Mouse (Mus musculus) embryonic stem cell, embryonic (primary cell): ENCODE data around the gene Slc39a11.

Source experiments
- CTCF ChIA-PET, 4 experiments: fragments of 300-600 bp in 2 of 4; fragments of 350-600 bp in 2 of 4; sonication (Branson Sonifier 250); formaldehyde crosslinking; loops; one replicate each; lab custom pipeline; 2022; ENCODE audit warnings: inconsistent platforms in 2 of 4; lab: Charles Lee
- POLR2A ChIA-PET, 4 experiments: fragments of 300-600 bp in 2 of 4; fragments of 350-600 bp in 2 of 4; sonication (Branson Sonifier 250); formaldehyde crosslinking; loops; one replicate each; lab custom pipeline; 2022; ENCODE audit warnings: antibody characterized with exemption in 4 of 4, inconsistent platforms in 1 of 4; lab: Charles Lee

Slc39a11 gene

DNA sequence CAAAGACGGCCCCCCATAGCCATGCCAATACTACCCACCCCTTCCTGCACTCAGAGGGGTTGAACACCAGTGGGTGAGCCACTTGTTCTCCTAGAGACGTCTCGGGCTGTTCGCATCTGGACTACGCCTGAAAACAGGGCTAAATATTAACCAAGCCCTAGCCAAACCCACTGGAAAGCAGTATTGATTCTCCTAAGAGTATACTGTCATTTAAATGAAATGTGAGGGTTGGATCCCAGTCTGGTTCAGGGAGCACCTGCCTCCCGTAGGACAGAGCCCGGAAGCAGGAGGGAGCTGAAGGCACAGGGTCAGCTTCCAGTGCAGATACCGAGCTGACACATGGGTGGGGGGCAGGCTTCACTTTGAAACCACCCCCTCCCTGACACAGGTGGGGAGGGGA is 18.0 kb downstream of the Slc39a11 start:
- ChIA-PET CTCF (interaction anchor here (0.6 to 3.5 kb wide), 21 partner anchors 14 to 467 kb away, joined by 3 to 20 read pairs (median 3); partner anchors contain the start of gene Sstr2 (in 1 of the 4)), POLR2A (interaction anchor here in 3 of 4 experiments (0.8 to 1.0 kb wide), 4 partner anchors 21 to 335 kb away, joined by 3 to 5 read pairs (median 3); no protein-coding TSS in a partner anchor)

DNA sequence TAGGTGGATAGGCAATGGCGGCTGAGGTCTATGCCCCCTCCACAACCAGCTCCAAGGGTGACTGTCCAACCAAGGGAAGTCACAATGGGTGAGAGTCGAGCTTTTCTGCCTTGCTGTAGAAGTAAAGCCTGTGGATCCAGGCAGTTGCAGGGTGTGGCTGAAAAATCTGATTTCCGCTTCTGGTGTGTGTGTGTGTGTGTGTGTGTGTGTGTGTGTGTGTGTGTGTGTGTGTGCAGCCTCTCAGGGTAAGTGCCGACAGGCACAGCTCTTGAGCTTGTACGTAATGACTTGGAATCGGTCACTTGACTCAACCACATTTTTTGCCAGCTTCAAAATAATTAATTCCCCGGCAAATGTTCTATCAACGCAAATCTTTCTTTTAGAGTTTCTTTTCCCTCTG is 18.6 kb downstream of the Slc39a11 start:
- ChIA-PET POLR2A (interaction anchor here in 3 of 4 experiments (0.6 to 1.3 kb wide), 6 partner anchors 15 to 430 kb away, joined by 3 to 5 read pairs (median 4); no protein-coding TSS in a partner anchor), CTCF (interaction anchor here (0.5 to 3.5 kb wide), 28 partner anchors 13 to 1406 kb away, joined by 3 to 20 read pairs (median 4); partner anchors contain the start of genes D11Wsu47e (in 1 of the 4) and Sstr2 (in 1 of the 4))

DNA sequence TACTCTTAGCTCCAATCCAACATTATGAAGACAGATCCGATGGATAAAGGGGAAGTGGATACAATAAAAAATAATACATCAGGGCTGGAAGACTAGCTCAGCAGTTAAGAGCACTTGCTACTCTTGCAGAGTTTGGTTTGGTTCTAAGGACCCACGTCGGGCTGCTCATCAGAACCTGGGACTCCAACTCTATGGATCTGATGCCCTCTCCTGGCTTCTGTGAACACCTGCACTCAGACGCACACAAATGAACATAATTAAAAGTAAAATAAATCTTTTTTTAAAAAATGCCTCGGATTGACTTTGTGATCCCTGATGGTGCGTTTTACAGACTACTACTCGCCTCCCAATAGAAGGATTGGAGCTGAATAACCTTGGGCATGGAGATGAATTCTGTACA is 19.2 kb downstream of the Slc39a11 start:
- POLR2A ChIA-PET: interaction anchor here in 3 of 4 experiments (0.6 to 1.3 kb wide), 6 partner anchors 12 to 429 kb away, joined by 3 to 5 read pairs (median 3); no protein-coding TSS in a partner anchor
- CTCF ChIA-PET: interaction anchor here (0.5 to 3.5 kb wide), 23 partner anchors 11 to 1405 kb away, joined by 3 to 20 read pairs (median 5); partner anchors contain the start of genes Sstr2 (in 2 of the 4) and Cog1 (in 1 of the 4)

DNA sequence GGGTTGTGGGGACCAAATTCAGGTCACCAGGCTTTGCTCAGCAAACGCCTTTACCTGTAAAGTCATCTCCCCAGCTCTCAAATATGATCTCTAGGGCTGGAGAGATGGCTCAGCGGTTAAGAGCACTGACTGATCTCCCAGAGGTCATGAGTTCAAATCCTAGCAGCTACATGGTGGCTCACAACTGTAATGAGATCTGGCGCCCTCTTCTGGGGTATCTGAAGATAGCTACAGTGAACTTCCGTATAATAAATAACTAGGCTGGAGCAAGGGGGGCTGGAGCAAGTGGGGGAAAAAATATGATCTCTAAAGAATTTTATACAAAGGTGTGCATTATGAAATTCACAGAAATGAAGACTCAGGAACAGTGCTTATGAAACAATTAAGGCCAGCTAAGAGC is 22.1 kb downstream of the Slc39a11 start:
- CTCF ChIA-PET: interaction anchor here (0.5 to 2.4 kb wide), 46 partner anchors 10 to 463 kb away, joined by 3 to 25 read pairs (median 4); partner anchors contain the start of gene Sstr2 (in 1 of the 4)
- POLR2A ChIA-PET: interaction anchor here in 3 of 4 experiments (0.6 to 1.5 kb wide), 8 partner anchors 9 to 846 kb away, joined by 3 to 7 read pairs (median 4); no protein-coding TSS in a partner anchor

DNA sequence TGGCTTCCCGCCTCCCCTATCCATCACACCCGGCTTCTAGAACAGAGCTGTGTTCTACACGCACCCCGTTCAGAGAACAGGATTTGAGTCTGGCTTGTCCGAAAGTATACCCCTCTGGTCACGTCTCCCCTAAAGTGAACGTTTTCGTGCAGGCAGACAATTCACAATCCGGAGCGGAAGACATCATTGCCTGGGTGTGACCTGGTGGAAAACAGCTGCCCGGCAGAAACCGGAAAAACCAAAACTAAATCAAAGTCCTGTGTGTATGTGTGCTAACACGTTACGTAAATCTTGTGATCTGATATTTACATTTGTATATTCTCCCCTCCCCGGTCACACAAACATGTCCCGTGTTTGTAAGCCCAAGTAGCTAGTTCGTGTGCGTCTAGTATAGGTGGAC is 24.4 kb downstream of the Slc39a11 start:
- ChIA-PET POLR2A (no interaction called here), CTCF (interaction anchor here in 2 of 4 experiments (0.9 to 1.0 kb wide), 2 partner anchors 327 to 331 kb away, joined by 3 read pairs; no protein-coding TSS in a partner anchor)

DNA sequence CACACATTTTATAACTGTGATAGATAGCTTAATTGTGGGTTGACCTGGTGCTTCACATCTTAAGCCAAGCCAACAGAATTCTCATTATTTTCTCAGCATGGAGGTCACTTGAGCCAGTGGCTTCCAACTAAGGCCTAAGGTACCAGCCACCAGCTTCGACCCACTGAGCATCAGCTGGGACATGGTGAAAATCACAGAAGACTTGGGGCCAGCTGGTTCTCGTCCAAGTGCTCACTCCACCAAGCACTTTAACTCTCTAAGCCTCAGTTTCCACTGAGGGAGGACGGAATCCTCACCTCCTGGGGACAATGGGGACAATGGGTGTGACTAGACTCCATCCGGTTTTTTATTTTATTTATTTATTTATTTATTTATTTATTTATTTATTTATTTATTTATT is 27.9 kb downstream of the Slc39a11 start:
- ChIA-PET CTCF (interaction anchor here in 2 of 4 experiments (0.7 to 1.5 kb wide), 2 partner anchors 123 to 829 kb away, joined by 3 to 4 read pairs; no protein-coding TSS in a partner anchor), POLR2A (interaction anchor here in 2 of 4 experiments (0.5 to 0.8 kb wide), 2 partner anchors 164 to 188 kb away, joined by 3 to 6 read pairs; no protein-coding TSS in a partner anchor)

DNA sequence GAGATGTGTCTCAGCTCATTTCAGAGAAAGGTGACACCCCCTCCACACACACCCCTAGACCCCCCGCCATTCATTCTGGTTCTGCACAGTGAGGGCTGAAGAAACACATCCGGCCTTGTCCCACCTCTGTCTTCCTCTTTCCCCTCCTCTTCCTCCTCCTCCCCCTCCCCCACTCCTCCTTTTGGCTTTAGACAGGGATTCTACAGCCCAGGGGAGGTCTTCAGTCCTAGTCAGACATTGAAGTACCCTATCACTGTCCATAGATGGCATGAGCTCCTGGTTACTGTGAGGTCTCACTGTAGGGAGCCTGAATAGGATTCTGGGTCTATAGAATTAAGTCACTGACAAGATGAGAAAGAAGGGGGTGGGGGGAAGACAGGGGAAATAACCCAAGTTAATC is 28.9 kb downstream of the Slc39a11 start:
- CTCF ChIA-PET: interaction anchor here in 3 of 4 experiments (0.6 to 1.5 kb wide), 5 partner anchors 60 to 449 kb away, joined by 3 to 11 read pairs (median 4); no protein-coding TSS in a partner anchor
- POLR2A ChIA-PET: interaction anchor here in 2 of 4 experiments (0.7 to 1.1 kb wide), 3 partner anchors 10 to 71 kb away, joined by 3 read pairs; no protein-coding TSS in a partner anchor

DNA sequence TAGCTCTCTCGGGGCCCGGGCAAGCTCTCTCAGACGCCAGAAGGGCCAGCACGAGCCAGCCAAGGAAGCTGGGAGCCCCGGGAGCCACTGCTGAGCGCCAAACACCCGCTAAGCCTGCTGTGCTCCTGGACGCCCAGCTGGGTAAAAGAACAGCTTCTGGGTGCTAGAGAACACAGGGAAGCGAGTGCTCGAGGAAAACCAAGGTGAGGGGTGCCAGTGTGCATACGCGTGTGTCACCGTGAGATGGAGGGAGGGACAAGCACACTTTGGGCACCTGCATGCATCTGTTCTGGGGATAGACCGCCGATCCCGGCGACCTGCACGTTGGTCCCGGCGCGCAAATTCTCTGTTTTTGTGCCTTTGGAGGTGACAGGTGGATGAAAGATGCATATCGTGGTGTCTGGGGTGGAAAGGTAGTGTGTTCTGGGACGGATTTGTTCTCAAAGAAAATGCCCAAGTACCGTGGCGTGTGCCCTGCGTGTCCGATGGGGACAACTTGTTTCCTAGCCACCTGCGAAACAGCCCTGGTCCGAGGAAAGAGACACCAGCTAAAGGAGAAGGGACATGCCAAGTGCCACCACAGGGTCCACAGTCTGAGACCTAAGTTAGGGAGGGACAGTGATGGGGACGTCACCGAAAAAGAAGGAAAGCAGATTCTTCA is 30.3 kb downstream of the Slc39a11 start:
- POLR2A ChIA-PET: interaction anchor here (0.5 to 3.5 kb wide), 33 partner anchors 12 to 747 kb away, joined by 3 to 30 read pairs (median 4); partner anchors contain the start of genes Cdc42ep4 (in 1 of the 4), Cpsf4l (in 1 of the 4) and Slc39a11 (in 1 of the 4)
- CTCF ChIA-PET: interaction anchor here in 3 of 4 experiments (0.6 to 3.3 kb wide), 11 partner anchors 8 to 322 kb away, joined by 3 to 19 read pairs (median 7); partner anchors contain the start of genes Cog1 (in 1 of the 3) and Slc39a11 (in 1 of the 3)

DNA sequence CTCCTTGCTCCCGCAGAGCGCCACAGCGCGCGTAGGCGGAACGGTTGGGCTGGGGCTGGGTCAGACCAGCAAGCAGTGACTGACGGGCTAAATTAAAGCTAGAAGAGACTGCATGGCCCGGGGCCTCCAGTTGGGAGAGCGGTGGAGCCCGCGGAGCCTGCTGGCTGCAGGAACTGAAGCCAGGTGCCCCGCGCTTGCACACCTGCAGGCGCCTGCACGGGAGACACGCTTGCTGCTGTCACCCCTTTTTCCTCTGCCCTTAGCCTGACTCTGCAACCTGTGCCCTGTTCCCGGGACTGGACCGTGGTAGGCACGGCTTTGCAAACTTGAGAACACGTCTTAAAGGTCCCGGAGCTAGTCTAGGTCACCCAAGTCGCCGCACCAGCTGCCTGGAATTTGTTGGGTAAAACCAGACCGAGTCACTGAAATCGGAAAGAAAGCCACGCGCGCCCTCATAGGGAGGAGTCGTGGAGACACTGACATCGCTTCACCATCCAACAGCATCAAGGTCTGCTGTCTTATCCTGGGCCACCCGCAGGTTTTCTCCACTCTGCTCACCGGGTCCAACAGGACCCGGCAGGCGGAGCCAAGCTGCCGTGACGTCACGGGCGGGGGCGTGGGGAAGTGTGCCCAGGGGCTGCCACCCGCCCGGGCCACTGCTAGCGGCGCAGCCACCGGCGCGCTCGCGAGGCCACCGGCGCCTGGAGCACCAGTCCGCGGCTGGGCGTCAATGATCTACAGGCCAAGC is 31.0 kb downstream of the Slc39a11 start, which contains the start of gene Sstr2:
Gene Sstr2 (plus strand): TSS at position 671 of the 748 bp plus-strand sequence.
- ChIA-PET POLR2A (interaction anchor here (0.5 to 3.5 kb wide), 45 partner anchors 9 to 808 kb away, joined by 3 to 30 read pairs (median 4); partner anchors contain the start of genes Cdc42ep4 (in 1 of the 4), Cpsf4l (in 1 of the 4) and Slc39a11 (in 1 of the 4)), CTCF (interaction anchor here (0.5 to 3.3 kb wide), 24 partner anchors 9 to 426 kb away, joined by 3 to 25 read pairs (median 6); partner anchors contain the start of genes Cog1 (in 1 of the 4) and Slc39a11 (in 1 of the 4))

DNA sequence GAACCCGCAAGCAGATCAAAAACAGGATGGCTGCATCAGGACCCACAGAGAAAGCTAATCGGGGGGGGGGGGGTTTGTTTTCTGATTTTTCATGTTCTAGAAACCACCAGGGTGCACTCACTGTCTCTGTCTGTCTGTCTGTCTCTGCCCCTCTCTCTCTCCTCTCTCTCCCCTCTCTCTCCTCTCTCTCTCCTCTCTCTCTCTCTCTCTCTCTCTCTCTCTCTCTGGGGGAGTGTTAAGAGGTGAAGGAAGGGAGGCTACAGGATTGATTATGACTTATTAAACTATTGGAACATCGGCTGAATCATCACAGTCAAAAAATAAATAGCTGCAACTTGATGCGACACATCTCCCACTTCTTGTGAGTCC is 31.6 kb downstream of the Slc39a11 start:
- ChIA-PET CTCF (interaction anchor here (0.5 to 3.3 kb wide), 80 partner anchors 10 to 836 kb away, joined by 3 to 25 read pairs (median 4); partner anchors contain the start of genes Cog1 (in 1 of the 4), Slc39a11 (in 1 of the 4) and Sox9 (in 1 of the 4)), POLR2A (interaction anchor here (0.6 to 3.5 kb wide), 58 partner anchors 10 to 953 kb away, joined by 3 to 30 read pairs (median 4); partner anchors contain the start of genes Cpsf4l (in 2 of the 4), Cdc42ep4 (in 1 of the 4), D11Wsu47e (in 1 of the 4) and Fam104a (in 1 of the 4))

DNA sequence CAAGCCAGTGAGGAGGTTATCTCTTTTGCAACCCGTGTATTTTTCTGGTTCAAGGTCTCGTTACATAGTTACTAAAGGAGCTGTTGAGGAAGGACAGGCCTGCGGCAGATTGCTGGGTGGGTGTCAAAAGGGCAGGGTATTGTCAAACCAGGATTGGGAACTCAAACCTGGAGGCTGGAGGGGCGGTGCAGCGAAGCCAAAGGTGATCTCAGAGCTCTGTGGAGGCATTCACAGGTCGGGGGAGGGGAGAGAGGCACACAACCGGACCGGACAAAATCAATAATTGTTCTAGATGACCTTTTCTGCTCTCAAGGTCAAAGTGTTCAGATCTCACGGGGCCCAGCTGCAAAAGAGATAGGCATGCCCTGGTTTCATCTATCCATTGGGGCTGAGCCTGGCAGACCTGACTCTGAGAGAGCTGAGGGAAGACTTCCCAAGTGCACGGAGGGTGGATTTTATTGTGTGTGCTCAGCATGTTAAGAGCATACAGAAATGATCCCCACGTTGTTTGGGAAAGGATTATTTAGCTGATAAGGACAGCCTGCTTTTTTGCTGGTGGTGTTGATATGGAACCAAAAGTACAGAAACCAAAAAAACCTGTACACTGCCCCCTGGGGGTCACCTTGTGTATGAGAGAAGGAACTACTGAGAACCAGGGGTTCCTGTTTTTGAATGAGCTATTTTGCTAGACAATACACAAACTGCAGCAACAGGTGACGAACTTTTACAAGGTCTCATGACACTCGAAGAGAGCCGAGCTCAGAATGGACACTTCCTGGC is 32.6 kb downstream of the Slc39a11 start:
- POLR2A ChIA-PET: interaction anchor here (0.6 to 3.5 kb wide), 54 partner anchors 7 to 954 kb away, joined by 3 to 30 read pairs (median 4); partner anchors contain the start of genes Cpsf4l (in 3 of the 4), Cdc42ep4 (in 1 of the 4), D11Wsu47e (in 1 of the 4) and Fam104a (in 1 of the 4)

DNA sequence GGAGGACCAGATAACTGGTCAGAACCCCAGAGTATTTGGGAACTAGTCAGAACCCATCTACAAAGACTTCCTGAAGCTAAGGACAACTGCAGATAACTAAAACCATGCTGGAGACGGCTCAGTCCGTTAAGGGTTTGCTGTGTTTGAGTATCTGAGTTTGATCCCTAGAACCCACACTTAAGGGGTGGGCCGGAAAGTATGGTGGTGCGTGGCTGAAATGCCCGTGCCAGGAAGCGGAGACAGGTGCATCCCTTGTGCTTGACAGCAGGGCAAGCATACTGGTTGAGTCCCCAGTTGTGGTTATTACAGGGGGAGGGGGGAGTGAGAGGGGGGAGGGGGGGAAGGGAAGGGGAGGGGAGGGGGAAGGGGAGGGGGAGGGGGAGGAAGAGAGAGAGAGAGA is 35.4 kb downstream of the Slc39a11 start:
- ChIA-PET CTCF (interaction anchor here (0.5 to 3.8 kb wide), 12 partner anchors 13 to 440 kb away, joined by 3 to 35 read pairs (median 3); no protein-coding TSS in a partner anchor), POLR2A (interaction anchor here in 3 of 4 experiments (0.9 to 1.7 kb wide), 6 partner anchors 15 to 413 kb away, joined by 3 to 4 read pairs (median 3); no protein-coding TSS in a partner anchor)

More for the DNA sequence above, 32.6 kb downstream of the Slc39a11 start:
- CTCF ChIA-PET: interaction anchor here (0.5 to 3.3 kb wide), 85 partner anchors 11 to 1474 kb away, joined by 3 to 25 read pairs (median 4); partner anchors contain the start of genes Rab37 (in 1 of the 4) and Sox9 (in 1 of the 4)

DNA sequence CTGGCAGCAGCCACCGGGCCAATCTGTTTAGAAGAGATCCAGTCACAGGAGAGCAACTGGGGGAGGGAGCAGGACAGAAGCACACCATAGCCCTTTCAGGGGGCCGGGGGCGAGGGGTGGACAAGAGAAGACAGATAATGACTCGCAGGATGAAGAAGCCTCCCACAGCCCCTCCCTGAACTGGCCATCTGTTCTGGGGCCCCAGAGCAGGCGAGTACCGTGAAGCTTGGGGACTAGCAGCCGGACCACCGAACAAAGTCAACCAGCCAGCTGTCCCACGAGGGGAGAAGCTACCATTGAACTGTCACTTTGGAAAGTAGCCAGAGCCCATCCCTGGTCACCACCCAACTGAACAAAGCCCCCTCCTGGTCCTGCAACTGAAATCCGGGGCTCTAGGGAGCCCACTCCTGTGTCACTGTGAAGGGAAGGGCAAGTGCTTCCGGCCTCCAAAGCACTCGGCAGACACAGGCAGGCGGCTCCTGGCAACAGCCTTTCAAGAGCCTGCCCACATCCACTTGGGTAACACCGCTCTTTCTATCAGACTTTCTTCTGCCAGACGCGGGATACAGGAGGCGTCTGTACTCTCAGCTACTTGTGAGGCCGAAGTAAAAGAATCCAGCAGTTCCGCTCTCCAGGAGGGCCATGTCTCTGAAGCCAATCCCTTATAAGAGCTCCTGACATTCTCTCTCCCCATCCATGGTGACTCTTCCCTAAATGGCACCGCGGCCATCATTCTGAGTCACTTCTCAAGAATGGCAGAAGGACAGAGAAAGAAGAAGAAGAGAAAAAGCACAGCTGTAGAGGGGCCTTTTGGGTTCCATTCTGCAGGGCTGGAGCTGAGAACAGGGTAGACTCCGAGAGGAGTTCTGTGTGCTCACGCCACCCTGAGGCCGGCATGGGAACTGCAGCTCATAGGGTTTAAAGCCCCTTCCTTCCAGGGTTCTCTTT is 37.9 kb downstream of the Slc39a11 start:
- POLR2A ChIA-PET: interaction anchor here (0.5 to 2.0 kb wide), 22 partner anchors 9 to 437 kb away, joined by 3 to 12 read pairs (median 3); no protein-coding TSS in a partner anchor
- CTCF ChIA-PET: interaction anchor here (0.5 to 4.7 kb wide), 83 partner anchors 8 to 455 kb away, joined by 3 to 51 read pairs (median 3); partner anchors contain the start of genes D11Wsu47e (in 1 of the 4), Fam104a (in 1 of the 4) and Sdk2 (in 1 of the 4)

DNA sequence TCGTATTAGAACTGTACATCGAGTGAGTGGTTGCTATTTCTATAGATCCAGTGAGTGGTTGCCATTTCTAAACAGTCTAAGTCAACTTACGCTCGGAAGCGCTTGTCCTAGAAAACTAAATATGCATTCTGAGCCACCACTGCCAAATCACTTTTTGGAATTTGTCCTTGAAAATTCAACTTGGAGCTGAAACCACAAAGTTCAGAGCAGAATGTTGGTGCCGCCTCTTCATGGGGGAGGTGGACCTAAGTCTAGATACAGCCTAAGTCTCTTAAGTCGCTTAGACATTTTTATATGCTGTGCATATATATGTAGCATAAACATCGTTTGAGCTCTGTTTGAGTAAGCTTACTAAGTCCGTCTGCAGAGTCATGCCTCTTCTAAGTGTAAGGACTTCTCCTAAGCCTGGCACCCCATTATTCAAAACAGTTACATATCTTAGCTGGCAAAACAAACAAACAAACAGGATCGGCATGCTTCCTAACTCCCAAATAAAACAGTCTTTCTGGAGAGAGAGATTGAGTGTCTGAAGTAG is 38.7 kb downstream of the Slc39a11 start:
- POLR2A ChIA-PET: interaction anchor here in 3 of 4 experiments (0.6 to 2.0 kb wide), 8 partner anchors 9 to 830 kb away, joined by 3 to 7 read pairs (median 4); no protein-coding TSS in a partner anchor
- CTCF ChIA-PET: interaction anchor here (0.5 to 4.7 kb wide), 17 partner anchors 18 to 455 kb away, joined by 3 to 51 read pairs (median 6); partner anchors contain the start of gene Sdk2 (in 1 of the 4)
